Mouse (Mus musculus) spleen, embryonic (tissue): ENCODE results near the gene Iqcd.

Experiments used
- CTCF ChIA-PET: fragments of 350-600 bp; sonication (Branson Sonifier 250); formaldehyde crosslinking; loops from one replicate; lab custom pipeline; 2022; lab: Charles Lee

Gene Iqcd

DNA sequence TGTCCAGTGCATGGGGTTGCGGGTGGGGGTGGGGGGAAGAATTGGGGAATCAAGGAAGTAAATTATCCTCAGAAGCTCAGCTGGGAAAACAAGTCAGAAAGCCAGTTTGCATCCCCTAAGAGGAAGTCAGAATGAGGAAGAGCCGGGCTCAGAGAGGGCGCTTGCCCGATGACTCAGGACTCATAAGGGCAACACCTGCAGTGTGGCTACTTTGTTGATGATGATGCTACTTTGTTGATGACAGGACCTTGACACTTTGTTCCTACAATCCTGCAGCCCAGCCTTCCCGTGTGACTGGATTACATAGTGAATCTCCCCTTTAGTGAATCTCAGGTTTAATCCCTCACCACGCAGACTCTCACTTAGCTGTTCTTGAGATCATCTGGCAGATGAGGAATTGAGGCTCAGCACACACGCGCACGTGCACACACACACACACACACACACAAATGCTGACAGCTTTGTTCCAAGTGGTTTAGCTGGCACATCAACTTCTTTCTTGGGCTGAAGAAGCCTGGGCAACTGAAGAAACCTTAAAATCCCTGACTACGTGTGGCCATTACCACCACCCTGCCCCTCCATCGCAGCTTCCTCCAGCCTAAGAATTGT lies 18.4 kb upstream of the Iqcd start:
- CTCF ChIA-PET: interaction anchor here (0.6 kb wide), 1 partner anchor 65 kb away, joined by 4 read pairs; no protein-coding TSS in a partner anchor

DNA sequence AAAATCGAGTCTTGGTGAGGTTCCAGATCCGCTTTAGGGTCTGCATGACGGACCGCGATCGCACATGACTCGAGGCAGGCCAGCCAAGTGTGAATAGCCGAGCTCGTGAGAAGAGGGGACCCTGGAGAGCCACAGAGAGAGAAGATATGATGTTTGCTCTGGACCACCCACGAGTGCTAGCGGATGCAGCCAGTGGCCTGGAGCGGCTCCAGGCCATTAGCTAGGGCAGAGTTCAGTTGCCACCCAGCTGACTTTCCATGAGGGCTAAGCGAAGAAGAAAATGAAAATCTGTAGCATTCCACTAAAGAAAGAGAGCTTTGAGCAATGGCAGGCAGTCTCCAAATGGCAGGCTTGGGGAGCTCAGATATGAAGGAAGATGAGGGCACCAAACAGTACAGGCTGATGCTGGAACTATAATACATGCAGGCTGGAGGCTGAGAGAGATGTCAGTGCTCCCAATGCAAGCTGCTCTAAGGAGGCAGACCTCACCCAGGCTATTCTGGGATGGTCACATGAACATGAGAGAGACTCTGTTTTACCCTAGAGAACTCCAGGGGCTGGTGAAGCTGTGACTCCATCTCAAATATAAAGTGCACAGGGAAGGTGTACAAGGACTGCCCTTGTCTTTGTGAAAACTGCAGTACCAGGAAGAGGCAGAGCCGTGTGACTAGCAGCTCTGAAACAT lies 17.6 kb upstream of the Iqcd start:
- CTCF ChIA-PET: no interaction called here

DNA sequence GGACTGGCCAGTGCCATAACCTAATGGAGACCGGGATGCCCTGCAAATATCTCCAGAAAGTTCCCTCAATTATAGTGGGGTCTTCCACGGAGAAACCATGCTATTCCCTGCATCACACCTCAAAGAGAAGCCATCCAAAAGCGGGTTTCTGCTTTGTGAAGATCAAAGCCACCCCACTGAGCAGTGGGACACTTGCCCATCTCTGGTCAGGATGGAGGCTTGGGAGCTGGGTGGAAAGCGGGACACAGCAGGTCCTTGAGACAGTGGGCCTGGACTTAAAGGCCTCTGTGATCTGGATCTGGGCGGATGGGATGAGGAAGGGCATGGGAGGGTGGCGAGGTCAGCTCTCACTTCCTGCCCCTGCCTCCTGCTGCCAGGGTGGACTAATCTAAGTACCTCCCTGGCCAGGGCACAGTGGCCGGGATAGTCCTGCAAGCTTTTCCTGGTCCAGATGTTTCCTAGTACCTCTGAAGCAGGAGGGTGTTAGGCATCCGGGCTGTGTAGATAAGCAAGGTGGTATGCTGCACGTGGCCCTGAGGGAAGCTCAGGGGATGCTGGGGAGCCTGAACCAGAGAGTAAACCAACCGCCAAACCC lies 14.2 kb upstream of the Iqcd start:
- CTCF ChIA-PET: interaction anchor here (0.6 to 1.4 kb wide), 2 partner anchors 48 to 175 kb away, joined by 4 to 8 read pairs; partner anchors contain the start of gene Oas2

DNA sequence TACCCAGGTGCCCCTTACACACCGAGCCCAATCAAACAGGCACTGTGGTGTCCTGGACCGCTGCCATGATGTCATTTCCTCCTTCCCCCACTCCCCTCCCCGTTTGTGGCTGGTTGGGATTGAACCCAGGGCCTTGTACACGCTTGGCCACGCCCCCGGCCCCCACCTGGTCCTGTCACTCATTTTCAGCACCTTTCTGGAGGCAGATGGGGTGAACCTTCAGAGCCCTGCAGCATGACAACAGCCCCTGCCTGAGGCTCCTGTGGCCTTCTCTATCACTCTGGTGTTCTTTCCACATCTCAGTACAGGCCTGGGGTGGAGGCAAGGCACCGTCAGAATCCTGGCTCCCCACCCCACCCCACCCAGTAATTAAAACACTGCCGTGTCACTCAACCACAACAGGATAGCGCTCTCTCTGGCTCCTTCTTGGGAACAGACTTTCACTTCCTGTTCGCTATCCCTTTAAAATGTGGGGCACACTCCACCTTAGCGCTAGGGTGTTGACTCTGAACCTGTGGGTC lies 12.0 kb upstream of the Iqcd start:
- CTCF ChIA-PET: interaction anchor here (0.8 kb wide), 1 partner anchor 36 kb away, joined by 3 read pairs; no protein-coding TSS in a partner anchor

DNA sequence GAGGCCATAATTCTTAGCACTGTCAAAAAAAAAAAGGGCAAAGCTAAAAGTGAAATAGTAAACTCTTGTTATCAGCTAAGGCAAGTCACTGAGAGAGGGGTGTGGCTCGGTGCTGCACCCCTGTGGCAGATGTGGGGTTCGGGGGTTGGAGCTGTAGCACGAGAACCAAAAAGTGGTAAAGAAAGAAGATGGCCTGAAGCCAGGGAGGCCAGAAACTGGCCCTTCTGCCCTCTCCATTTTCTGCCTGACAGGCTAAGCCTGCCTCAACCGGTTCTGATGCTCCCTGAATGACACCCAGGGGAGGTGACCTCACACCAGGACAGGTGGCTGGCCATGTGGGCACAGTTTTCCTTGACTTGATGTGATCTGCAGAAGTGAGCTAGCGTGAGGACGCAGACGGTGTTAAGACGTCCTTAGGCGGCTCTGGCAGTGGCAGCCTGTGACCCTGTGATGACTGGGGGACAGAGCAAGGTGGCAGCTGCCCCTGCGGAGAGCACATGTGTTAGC lies 10.8 kb upstream of the Iqcd start:
- CTCF ChIA-PET: interaction anchor here (0.5 to 0.8 kb wide), 3 partner anchors 37 to 372 kb away, joined by 3 to 8 read pairs (median 3); no protein-coding TSS in a partner anchor

DNA sequence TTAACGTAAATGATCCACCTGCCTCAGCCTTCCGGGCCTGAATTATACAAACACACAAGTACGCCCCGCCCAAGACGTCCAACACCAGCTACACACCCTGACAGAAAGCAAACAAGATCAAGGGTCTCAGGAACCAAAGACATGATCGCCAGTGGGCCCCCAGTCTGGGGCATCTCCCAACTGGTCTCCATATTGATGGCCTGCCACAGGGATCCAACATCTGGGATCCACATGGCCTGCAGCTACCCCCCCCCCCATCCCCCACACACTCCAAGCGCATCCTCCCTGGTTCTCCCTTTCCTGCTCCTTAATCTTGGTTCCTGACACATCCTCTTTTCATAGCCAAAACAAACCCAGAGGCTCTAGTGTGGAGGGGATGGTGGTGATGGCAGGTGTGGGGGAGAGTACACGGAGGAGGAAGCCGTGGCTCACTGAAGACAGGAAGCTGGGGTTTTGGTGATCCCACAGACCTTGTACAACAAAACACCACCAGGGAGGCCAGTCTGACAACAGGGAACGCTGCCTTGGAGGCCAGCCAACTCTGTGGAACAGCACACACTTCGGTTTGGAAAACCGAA lies 10.2 kb upstream of the Iqcd start:
- CTCF ChIA-PET: interaction anchor here (0.5 to 1.5 kb wide), 4 partner anchors 9 to 373 kb away, joined by 3 to 8 read pairs (median 4); partner anchors contain the start of genes Iqcd and Tpcn1

DNA sequence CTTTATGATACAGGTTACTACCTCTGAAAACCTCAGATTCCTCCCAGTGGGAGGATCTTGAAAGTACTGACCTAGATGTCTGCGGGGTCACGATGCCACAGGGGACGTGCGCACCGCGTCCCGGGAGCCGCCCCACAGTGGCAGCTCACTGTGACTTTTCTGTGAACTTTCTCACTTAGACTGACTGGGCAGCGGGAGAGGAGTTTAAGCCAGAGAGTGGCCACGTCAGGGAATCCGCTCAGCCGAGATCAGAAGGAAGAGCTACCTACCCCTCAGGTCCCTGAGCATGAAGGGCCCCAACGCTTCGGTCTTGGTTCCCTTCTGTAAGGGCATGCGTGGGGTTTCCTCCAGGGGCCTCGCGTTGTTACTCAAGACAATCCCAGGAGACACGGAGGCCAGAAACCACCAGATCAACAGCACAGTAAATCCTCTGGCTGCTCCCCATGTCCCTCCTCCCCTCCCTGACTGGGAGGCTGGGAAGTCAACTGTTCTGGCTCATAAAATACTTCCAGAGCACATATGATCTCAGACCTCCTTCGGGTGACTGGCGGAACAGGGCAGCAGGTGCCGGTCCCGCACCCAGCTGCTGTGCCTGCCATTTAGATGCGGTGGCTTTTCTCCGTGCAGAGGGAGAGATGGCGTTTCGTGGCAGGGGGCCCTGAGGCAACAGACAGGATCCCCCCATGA lies 9.5 kb upstream of the Iqcd start:
- CTCF ChIA-PET: interaction anchor here (0.6 to 1.5 kb wide), 3 partner anchors 9 to 26 kb away, joined by 3 to 6 read pairs (median 3); partner anchors contain the start of genes Iqcd and Tpcn1

DNA sequence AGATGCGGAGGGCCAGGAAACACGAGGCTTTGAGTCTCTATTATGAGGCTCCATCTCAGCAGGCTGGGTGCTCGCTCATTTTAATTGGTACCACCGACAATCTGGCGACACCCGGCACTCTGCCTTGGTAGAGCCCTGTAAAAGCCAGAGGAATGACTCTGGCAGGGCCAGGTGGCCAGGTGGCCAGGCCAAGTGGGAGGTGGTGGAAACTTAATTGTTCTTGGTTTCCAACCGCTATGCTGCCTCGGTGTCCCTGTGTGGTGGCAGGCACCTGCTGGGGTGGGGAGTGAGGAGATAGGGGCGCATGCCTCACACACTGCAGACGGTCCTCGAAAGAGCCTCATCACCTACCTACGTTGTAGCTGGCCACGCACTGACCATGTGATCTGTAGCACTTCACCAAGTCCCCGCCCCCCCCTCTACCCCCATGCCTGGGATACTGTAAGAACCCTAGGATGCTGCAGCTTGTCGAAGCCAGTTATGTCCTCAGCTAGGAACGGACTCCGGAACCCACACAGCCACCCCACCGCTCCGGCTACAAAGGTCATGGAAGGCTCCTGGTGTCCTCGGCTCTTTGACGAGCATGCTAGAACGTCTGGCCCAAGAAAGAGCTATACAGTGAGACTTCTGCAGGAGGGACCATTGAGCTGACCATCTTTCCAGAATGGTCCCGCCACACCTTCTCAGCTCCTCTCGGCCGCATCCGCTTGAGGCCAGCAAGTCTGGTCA lies 8.8 kb upstream of the Iqcd start:
- CTCF ChIA-PET: interaction anchor here (0.6 to 1.5 kb wide), 3 partner anchors 8 to 18 kb away, joined by 3 to 6 read pairs (median 4); partner anchors contain the start of genes Iqcd and Tpcn1

DNA sequence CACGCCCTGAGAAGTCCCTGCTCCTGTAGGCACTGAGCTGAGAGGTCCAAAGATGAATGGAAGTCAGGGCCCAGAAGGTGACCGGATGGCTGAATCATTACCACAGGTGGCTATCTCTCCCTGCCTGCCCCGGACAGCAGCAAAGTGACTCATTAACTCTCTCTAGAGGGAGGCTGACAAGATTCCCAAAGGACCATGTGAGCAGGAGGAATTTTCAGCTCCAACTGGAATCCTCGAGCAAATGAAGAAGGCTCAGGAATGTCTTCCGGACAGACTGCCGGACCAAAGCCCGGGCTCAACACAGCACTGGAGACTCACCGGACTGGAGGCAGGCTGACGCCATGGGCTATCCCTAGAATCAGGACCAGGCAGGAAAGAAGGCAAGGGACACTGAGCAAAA lies 6.8 kb upstream of the Iqcd start:
- CTCF ChIA-PET: interaction anchor here (0.7 to 1.1 kb wide), 2 partner anchors 24 to 547 kb away, joined by 3 read pairs; no protein-coding TSS in a partner anchor

DNA sequence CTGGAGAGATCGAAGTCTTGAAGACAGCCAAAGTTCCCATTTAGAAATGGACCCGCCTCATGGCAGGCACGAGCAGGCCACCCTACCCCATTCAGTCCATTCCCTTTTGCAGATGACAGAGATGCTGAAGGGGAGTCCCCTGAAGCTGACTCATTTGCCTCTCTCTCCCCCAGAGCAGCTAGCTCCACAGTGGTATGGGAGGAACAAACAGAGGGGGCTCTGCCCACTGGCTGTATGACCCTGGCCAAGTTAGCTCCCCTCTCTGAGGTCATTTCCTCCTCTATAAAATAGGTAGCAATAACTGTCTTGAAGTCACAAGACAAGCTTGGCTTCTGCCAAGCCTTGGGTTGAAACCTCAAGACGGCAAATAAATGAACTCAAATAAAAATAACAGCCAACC lies 5.3 kb upstream of the Iqcd start:
- CTCF ChIA-PET: interaction anchor here (1.3 kb wide), 1 partner anchor 22 kb away, joined by 3 read pairs; no protein-coding TSS in a partner anchor

DNA sequence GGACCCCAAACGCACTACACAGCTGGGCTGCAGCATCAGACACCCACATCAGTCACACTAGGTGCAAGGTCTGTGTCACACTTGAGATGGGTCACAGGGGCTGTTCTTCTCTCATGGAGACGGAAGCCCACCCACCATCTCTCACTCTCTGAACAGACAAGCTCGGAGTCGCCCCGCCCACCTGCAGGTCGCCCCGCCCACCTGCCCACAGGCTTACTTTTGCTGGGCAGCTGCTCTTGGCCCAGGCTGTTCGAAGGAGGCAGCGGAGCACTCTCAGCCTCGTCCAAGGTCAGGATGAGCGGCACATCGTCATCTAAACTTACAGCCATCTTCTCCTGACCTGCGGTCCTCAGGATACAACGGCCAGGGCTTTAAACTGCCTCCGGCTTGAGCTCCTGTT lies 3.8 kb upstream of the Iqcd start:
- CTCF ChIA-PET: no interaction called here

DNA sequence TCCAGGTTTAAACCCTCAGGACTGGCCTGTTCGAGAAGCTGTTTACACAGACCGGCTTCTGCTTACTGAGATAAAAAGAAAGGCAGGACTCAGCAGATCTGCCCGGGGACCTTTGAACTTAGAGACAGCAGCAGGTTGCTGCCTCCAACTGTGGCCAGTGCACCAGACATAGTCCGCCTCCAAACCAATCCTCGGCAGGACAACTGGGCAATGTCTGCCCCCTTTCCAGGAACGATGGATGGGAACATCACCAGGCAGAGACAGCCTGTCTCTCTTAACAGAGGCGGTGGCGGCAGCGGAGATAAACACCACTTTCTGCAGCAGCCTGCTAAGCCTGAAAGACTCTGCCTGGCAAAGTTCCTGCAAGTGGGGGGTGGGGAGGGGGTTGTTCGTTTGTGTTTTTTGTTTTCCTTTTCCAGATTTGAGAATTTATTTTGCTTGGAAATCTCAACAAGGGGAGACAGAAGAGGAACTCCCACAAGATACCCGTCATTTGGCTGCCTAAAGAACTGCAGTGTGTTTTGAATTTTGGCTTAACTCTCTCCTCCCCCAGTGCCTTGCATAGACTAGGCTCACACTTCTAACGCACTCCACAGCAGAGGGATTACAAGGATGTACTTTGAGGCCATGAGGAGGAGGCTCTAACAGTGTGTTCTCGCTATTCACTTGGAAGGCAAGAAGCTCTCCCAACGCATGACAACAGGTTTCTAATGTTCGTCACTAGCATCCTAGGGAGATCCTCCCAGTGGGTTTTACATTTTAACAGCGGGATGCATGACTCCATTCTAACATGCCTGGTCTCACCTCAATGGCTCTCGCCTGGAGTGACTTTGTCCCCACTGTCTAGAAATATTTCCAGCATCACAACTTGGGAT lies 1.8 kb upstream of the Iqcd start:
- CTCF ChIA-PET: interaction anchor here (0.6 to 1.7 kb wide), 4 partner anchors 8 to 85 kb away, joined by 3 to 7 read pairs (median 6); no protein-coding TSS in a partner anchor

DNA sequence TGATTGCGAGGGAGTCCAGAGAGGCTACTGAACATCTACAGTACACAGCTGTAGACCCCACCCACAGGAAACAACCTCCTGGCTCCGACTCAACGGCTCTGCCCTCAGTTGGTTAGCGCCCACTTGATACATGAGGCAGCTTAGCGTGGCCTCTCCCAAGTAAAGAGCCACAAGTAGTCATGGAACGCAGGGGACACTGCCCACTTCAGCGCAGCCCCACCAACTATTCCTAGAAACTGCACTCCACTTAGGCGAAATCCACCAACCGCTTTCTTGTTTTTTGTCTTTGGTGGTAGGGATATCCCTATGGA lies 1.2 kb upstream of the Iqcd start:
- CTCF ChIA-PET: interaction anchor here (0.7 to 1.7 kb wide), 3 partner anchors 9 to 17 kb away, joined by 3 to 7 read pairs (median 6); no protein-coding TSS in a partner anchor

DNA sequence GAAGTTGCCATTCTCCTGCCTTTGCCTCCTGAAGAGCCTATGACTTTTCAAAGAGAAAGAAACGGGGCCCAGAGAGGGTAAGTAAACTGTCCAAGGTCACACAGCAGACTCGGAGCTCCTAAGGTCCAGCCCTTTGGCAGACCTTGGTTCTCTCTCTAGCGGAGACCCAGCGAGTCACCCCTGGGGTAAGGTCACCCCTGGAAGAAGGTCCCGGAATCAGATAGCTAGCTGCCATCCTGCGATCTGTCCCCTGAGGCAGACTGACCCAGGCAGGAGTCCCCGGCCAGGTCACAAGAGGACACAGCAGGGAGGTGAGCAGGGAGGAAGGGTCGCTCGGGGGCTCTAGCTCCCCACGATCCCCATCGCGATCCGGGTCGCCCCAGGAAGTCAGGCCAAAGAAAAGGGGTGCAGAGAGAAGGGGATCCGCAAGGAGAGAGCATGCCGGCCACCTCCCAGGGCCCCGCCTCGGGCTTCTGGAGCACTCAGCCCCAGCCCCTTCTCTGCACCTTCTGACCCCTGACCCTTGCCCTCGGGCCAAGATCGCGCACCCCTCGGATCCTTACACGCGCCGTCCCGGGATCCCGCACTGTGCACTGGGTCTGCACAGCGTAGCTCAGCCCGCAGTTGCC lies 762 bp upstream of the Iqcd start:
- CTCF ChIA-PET: interaction anchor here (1.0 to 1.7 kb wide), 2 partner anchors 9 to 17 kb away, joined by 6 to 7 read pairs; no protein-coding TSS in a partner anchor

DNA sequence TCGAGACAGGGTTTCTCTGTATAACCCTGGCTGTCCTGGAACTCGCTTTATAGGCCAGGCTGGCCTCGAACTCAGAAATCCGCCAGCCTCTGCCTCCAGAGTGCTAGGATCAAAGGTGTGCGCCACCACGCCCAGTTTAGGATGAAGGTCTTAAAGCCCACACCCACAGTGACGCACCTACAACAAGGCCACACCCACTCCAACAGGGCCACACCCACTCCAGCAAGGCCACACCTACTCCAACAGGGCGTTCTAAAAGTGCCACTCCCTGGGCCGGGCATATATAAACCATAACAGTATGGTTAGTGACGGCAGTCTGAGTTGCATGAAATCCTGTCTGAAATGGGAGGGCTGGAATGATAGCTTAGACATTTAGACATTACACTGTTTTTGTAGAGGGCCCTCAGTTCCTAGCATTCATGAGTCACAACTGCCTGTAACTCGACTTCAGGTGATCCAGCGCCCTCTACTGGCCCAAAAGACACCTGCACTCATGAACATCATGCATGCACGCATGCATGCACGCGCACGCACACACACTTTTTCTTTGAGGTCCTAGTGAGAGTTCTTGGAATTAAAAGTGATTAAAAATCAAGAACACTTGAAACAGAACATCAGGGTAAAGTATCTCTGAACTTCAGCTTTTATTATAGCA lies 1.7 kb downstream of the Iqcd start:
- CTCF ChIA-PET: no interaction called here

DNA sequence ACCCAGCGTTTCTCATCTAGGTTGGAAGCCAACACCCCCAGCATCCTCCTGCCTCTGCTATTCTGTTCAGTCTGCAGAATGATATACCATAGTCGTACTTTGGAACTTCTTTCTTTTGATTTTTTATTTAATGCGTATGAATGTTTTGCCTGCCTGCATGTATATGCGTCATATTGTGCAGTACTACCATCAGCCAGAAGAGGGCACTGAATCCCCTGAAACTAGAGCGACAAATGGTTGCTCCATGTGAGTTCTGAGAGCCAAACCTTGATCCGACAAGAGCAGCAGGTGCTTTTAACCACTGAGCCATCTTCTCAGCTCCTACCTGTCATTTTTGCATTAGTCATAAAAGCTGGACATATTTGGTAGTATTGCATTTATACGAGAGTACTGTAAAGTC lies 3.3 kb downstream of the Iqcd start:
- CTCF ChIA-PET: interaction anchor here (0.8 kb wide), 1 partner anchor 14 kb away, joined by 3 read pairs; no protein-coding TSS in a partner anchor

DNA sequence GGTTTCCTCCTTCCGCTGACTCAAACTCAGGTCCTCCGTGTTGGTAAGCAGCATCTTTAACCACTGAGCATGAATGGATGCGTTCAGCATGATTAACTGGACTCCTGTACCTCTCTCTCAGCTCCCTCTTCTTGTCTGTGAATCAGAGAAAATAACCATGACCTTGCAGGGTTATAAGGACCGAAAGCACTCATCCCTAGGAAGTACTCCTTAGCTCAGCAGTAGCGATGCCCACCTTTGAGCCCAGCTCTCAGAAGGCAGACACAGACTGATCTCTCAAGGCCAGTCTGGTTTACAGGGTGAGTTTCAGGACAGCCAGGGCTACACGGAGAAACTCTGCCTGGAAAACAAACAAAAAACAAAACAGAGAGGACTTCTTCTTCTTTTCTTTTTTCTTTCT lies 5.7 kb downstream of the Iqcd start:
- CTCF ChIA-PET: no interaction called here

DNA sequence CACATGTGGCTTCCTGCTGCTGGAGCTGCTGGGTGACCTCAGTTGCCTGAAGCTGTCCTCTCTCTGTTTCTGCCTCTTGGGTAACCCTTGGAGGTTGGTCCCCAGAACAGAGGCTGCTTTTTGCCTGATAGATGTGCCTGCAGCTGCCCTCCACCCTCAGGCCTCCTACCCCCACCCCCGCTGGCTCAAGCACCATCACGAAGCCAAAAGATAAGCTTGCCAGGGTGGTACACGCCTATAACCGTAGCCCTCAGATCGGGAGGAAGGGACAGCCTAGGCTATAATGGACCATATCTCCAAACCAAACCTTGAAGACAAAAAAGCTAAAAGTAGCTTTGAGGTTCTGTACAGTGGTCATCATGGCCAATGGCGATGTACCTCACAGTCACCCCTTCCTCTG lies 10.8 kb downstream of the Iqcd start:
- CTCF ChIA-PET: interaction anchor here (0.7 kb wide), 1 partner anchor 14 kb away, joined by 3 read pairs; no protein-coding TSS in a partner anchor
